Mouse (Mus musculus) myocyte (in vitro differentiated cells): ENCODE measurements around the gene Plg.

Experiments
- MYOD1 ChIP-seq, 3 experiments: IDR thresholded peaks; one replicate each; pipeline ENCODE4 v1.6.1; 2011; ENCODE audit warnings: control low read depth in 2 of 3, low read depth in 2 of 3, mild to moderate bottlenecking in 2 of 3, moderate library complexity in 1 of 3; ENCODE audit not compliant: insufficient read length in 2 of 3, control insufficient read depth in 1 of 3
- POLR2A ChIP-seq: IDR thresholded peaks from one replicate; pipeline ENCODE4 v1.6.1; 2011; ENCODE audit warnings: low read depth, mild to moderate bottlenecking, control low read depth, moderate library complexity; ENCODE audit not compliant: insufficient read length
- TCF3 ChIP-seq: IDR thresholded peaks from one replicate; pipeline ENCODE4 v1.6.1; 2011; ENCODE audit warnings: low read depth, control low read depth; ENCODE audit not compliant: insufficient read length

DNA sequence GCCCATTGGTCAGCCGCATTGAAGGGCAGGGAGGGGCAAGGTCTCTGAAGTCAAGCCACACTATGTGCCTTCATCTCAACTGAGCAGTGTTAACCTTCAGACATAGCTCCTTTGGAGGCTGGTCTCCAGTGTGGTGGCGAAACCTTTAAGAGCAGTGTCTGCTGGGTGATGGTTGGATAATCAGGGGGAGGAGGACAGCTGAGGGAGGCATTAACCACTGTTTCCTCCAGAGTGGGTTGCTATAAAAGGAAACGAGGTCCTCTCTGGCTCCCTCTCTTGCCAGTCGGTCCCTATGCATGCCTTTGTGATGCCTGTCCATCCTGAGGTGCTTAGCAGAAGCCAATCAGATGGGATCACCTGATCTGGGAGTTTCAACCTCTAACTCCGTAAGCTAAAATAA, 90.3 kb downstream of the Plg start:
- TF ChIP-seq POLR2A = no peak
- no peak for TF ChIP-seq TCF3
- no peak for TF ChIP-seq MYOD1 (IDR thresholded peaks at IDR 0.05; ENCODE audit: control insufficient read depth in 1 of 3, insufficient read length in 2 of 3, low read depth in 2 of 3)
